8 mouse cellular contexts compared by ENCODE assay signal in genomic region chr8:94013026-94013612, GRCm38 (mm10). TPM values are rescaled to one million over a fixed set of nuclear protein-coding genes. Genes with fewer than 3 reads are reported as not detected.
DNase-seq lines count a peak whose midpoint lies in the region; ATAC-seq and TF ChIP-seq lines count a peak whose summit lies in the region.

No protein-coding gene starts in this region.

- TF ChIP-seq CTCF in left cerebral cortex, adult 2 months (IDR thresholded peaks at IDR 0.05) = no peak
- no peak for TF ChIP-seq CTCF in cortical plate, adult 2 months (IDR thresholded peaks at IDR 0.05; ENCODE audit: extremely low read depth, insufficient read depth, low read length)

- H3K4me2 ChIP-seq in intestine, embryonic 14.5 days (ENCODE audit: low read length) = peak overlapping the region; percentile 63
- H3K4me2 ChIP-seq in neural tube, embryonic 13.5 days = peak overlapping the region; percentile 79

- no peaks in the 10 kb centered on the region for H3K27me3 ChIP-seq in intestine, embryonic 14.5 days (replicated peaks; ENCODE audit: control insufficient read depth, insufficient read depth, low read length)
- H3K27me3 ChIP-seq in neural tube, embryonic 13.5 days = no peaks in the 10 kb centered on the region

- H3K36me3 ChIP-seq in intestine, embryonic 14.5 days (ENCODE audit: control insufficient read depth, insufficient read depth, low read length) = peaks cover 5% of the 10 kb centered on the region; the same call in 1 of the 2 replicates
- peaks cover 10% of the 10 kb centered on the region; the same call in 1 of the 2 replicates for H3K36me3 ChIP-seq in neural tube, embryonic 13.5 days

- peak overlapping the region; percentile 87 for H3K4me3 ChIP-seq in left cerebral cortex, adult 2 months
- H3K4me3 ChIP-seq in cortical plate, adult 2 months (ENCODE audit: insufficient read depth, low read length) = peak overlapping the region; percentile 58
- H3K4me3 ChIP-seq in intestine, embryonic 14.5 days (ENCODE audit: low read depth, low read length) = peak overlapping the region; percentile 85
- H3K4me3 ChIP-seq in neural tube, embryonic 13.5 days = peak overlapping the region; percentile 96

- peak overlapping the region; percentile 97 for H3K27ac ChIP-seq in left cerebral cortex, adult 2 months
- peak overlapping the region; percentile 94 for H3K27ac ChIP-seq in cortical plate, adult 2 months (ENCODE audit: insufficient read depth, low read length)
- peak overlapping the region; percentile 81; the same call in 1 of the 2 replicates for H3K27ac ChIP-seq in intestine, embryonic 14.5 days (ENCODE audit: low read depth)
- peak overlapping the region; percentile 96 for H3K27ac ChIP-seq in neural tube, embryonic 13.5 days (replicated peaks)

- TF ChIP-seq POLR2A in cortical plate, adult 2 months (IDR thresholded peaks at IDR 0.05; ENCODE audit: extremely low read depth, insufficient read depth, low read length) = no peak

- WGBS in intestine, embryonic 14.5 days = 31% methylated on average over 7 of the region's 7 CpGs
- WGBS in neural tube, embryonic 13.5 days = 47% methylated on average over 7 of the region's 7 CpGs

- no peak for ATAC-seq in intestine, embryonic 14.5 days (replicated peaks; ENCODE audit: low FRiP score, low TSS enrichment, low read depth)
- no peak for ATAC-seq in neural tube, embryonic 13.5 days (ENCODE audit: low read depth)

- intact Hi-C loops in left cerebral cortex, adult 2 months (cut with DNase I) = loop anchor here (2.0 kb wide), 1 partner anchor 24 kb away; the partner anchor contains the start of genes Nudt21 and Ogfod1
- intact Hi-C loops in left cerebral cortex, postnatal 4 days (cut with DNase I) = no loop called here

- DNase-seq in left cerebral cortex, adult 2 months (ENCODE audit: extremely low spot score in 1 of 2, low spot score in 2 of 2) = no peak
- no peak for DNase-seq in left cerebral cortex, postnatal 4 days
- DNase-seq in intestine, embryonic 14.5 days (ENCODE audit: low spot score) = no peak
- DNase-seq in spleen, postnatal 36 days (ENCODE audit: low spot score in 2 of 2) = no peak
- no peak for DNase-seq in adrenal gland, postnatal 25 days
- no peak for DNase-seq in right cerebral cortex, postnatal 14 days

- peaks cover 9% of the 10 kb centered on the region; the same call in 1 of the 2 replicates for H3K4me1 ChIP-seq in cortical plate, adult 2 months (ENCODE audit: control insufficient read depth, insufficient read depth, low read length)
- peaks cover 16% of the 10 kb centered on the region; the same call in 1 of the 2 replicates for H3K4me1 ChIP-seq in intestine, embryonic 14.5 days (replicated peaks; ENCODE audit: control insufficient read depth, insufficient read depth, low read length)
- peaks cover 36% of the 10 kb centered on the region for H3K4me1 ChIP-seq in neural tube, embryonic 13.5 days (replicated peaks)

- peak overlapping the region; percentile 79 for H3K9ac ChIP-seq in intestine, embryonic 14.5 days (ENCODE audit: low read length)
- H3K9ac ChIP-seq in neural tube, embryonic 13.5 days = peak overlapping the region; percentile 99

- H3K9me3 ChIP-seq in intestine, embryonic 14.5 days (ENCODE audit: control insufficient read depth, low read length) = no peaks in the 10 kb centered on the region
- H3K9me3 ChIP-seq in neural tube, embryonic 13.5 days = no peaks in the 10 kb centered on the region

RNA-seq across cellular contexts. Expression of gene Amfr, which starts 0.5 kb away (rescaled TPM):
- total RNA-seq in left cerebral cortex, adult 2 months (2021) = 100 to 1,000 TPM; 114 to 118 TPM
- total RNA-seq in left cerebral cortex, postnatal 4 days (2021) = 100 to 1,000 TPM; 111 to 113 TPM
- polyA plus RNA-seq in cortical plate, adult 2 months (2012; rRNA removed) = 110 and 115 TPM in 2 replicates
- 42.4 and 47.8 TPM in 2 replicates for polyA plus RNA-seq in intestine, embryonic 14.5 days (2014; fragmentation: Nextera tagmentation; extraction: Ambion mirVana)
- 67.1 and 74.4 TPM in 2 replicates for polyA plus RNA-seq in neural tube, embryonic 13.5 days (2015; fragmentation: Nextera tagmentation; extraction: Ambion mirVana)
- total RNA-seq in adrenal gland, postnatal 25 days (2021) = 294 and 300 TPM in 2 replicates

RNA-seq across cellular contexts. Expression of gene Nudt21, which starts 23.7 kb away (rescaled TPM):
- total RNA-seq in left cerebral cortex, adult 2 months (2021) = 10 to 100 TPM; 46.3 to 51.4 TPM
- total RNA-seq in left cerebral cortex, postnatal 4 days (2021) = 10 to 100 TPM; 74.9 to 79.0 TPM
- polyA plus RNA-seq in cortical plate, adult 2 months (2012; rRNA removed) = 31.1 and 32.1 TPM in 2 replicates
- 128 and 141 TPM in 2 replicates for polyA plus RNA-seq in intestine, embryonic 14.5 days (2014; fragmentation: Nextera tagmentation; extraction: Ambion mirVana)
- 96.6 and 98.6 TPM in 2 replicates for polyA plus RNA-seq in neural tube, embryonic 13.5 days (2015; fragmentation: Nextera tagmentation; extraction: Ambion mirVana)
- 38.0 and 44.5 TPM in 2 replicates for total RNA-seq in adrenal gland, postnatal 25 days (2021)

RNA-seq across cellular contexts. Expression of gene Ogfod1, which starts 23.9 kb away (rescaled TPM):
- 100 to 1,000 TPM in 1 of 2 experiments, 10 to 100 TPM in 1; 99.2 to 104 TPM for total RNA-seq in left cerebral cortex, adult 2 months (2021)
- total RNA-seq in left cerebral cortex, postnatal 4 days (2021) = 10 to 100 TPM; 23.6 to 25.8 TPM
- 61.4 and 65.9 TPM in 2 replicates for polyA plus RNA-seq in cortical plate, adult 2 months (2012; rRNA removed)
- polyA plus RNA-seq in intestine, embryonic 14.5 days (2014; fragmentation: Nextera tagmentation; extraction: Ambion mirVana) = 13.4 and 17.1 TPM in 2 replicates
- polyA plus RNA-seq in neural tube, embryonic 13.5 days (2015; fragmentation: Nextera tagmentation; extraction: Ambion mirVana) = 12.8 and 14.2 TPM in 2 replicates
- 16.0 and 21.1 TPM in 2 replicates for total RNA-seq in adrenal gland, postnatal 25 days (2021)
